Mouse (Mus musculus) testis, adult 2 months (tissue): ENCODE results near the gene Akt3. TPM values are rescaled to one million over a fixed set of nuclear protein-coding genes. Genes with fewer than 3 reads are reported as not detected.

Source experiments
- H3K27ac ChIP-seq: fragments of 200-500 bp; 2 replicates; pipeline ENCODE4 v1.5.1; 2012; ENCODE audit warnings: low read depth, low read length; ENCODE audit not compliant: control insufficient read depth, insufficient read depth
- H3K27me3 ChIP-seq: fragments of 200-500 bp; 2 replicates; pipeline ENCODE4 v1.6.1; 2012; ENCODE audit warnings: mild to moderate bottlenecking, low read length, moderate library complexity; ENCODE audit not compliant: control insufficient read depth, insufficient read depth
- H3K36me3 ChIP-seq: fragments of 200-500 bp; 2 replicates; pipeline ENCODE4 v1.6.1; 2012; ENCODE audit warnings: mild to moderate bottlenecking, low read length; ENCODE audit not compliant: control insufficient read depth, insufficient read depth
- H3K4me1 ChIP-seq: fragments of 200-500 bp; 2 replicates; pipeline ENCODE4 v1.6.1; 2012; ENCODE audit warnings: low read length; ENCODE audit not compliant: control insufficient read depth, insufficient read depth
- H3K4me3 ChIP-seq: fragments of 200-500 bp; 2 replicates; pipeline ENCODE4 v1.5.1; 2012; ENCODE audit warnings: low read depth, mild to moderate bottlenecking, low read length, moderate library complexity, mixed read lengths; ENCODE audit not compliant: control insufficient read depth
- CTCF ChIP-seq: fragments of 200-500 bp; IDR thresholded peaks from 2 replicates; pipeline ENCODE4 v1.5.1; 2012; ENCODE audit warnings: low read depth, mild to moderate bottlenecking, inconsistent platforms, low read length, moderate library complexity; ENCODE audit not compliant: control insufficient read depth, insufficient read depth, insufficient replicate concordance
- POLR2A ChIP-seq: fragments of 200-500 bp; IDR thresholded peaks from 2 replicates; pipeline ENCODE4 v1.6.1; 2012; ENCODE audit warnings: low read depth, mild to moderate bottlenecking, inconsistent platforms, low read length, moderate library complexity; ENCODE audit not compliant: control insufficient read depth
- polyA plus RNA-seq: library from polyadenylated mRNA; depleted of rRNA; stranded (reverse); fragments of >200 nt; gene quantifications from 2 replicates; pipeline ENCODE4 v1.2.3, GENCODE M21; 2012

Gene Akt3
- polyA plus RNA-seq, 1 experiment: 6.2 TPM

GRCm38 (mm10) chr1:176997711-176998689 lies 260.0 kb downstream of the Akt3 start:
- H3K27ac ChIP-seq: no peak overlapping the region
- H3K4me3 ChIP-seq: peak overlapping the region; percentile 55
- H3K27me3 ChIP-seq: no peaks in the 10 kb centered on the region
- H3K4me1 ChIP-seq: peaks cover 7% of the 10 kb centered on the region; the same call in 1 of the 2 replicates
- TF ChIP-seq CTCF (no peak), POLR2A (no peak)
- no peaks in the 10 kb centered on the region for H3K36me3 ChIP-seq

DNA sequence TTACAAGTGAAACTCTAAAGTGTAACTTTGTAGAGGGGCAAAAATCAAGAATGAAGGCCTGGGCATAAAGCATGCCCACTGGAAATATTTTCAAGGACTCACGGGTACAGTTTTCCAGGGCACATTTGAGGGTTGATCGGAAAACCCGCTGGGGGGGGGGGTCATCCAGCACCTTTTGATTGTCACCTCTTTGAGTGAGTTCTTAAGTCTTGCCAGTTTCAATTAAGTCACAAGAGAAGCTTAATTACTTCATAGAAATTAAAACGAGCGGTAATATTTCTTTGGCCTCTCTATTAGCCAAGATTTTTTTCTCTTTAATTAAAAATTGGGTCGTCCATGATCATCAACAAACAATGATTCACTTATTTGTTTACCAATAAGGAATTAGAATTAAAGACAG lies 260.7 kb downstream of the Akt3 start:
- Histone ChIP-seq H3K4me3 (no peak overlapping the region), H3K4me1 (peaks cover 7% of the 10 kb centered on the region; the same call in 1 of the 2 replicates), H3K36me3 (no peaks in the 10 kb centered on the region), H3K27me3 (no peaks in the 10 kb centered on the region), H3K27ac (no peak overlapping the region)
- TF ChIP-seq CTCF: no peak
- TF ChIP-seq POLR2A: no peak

DNA sequence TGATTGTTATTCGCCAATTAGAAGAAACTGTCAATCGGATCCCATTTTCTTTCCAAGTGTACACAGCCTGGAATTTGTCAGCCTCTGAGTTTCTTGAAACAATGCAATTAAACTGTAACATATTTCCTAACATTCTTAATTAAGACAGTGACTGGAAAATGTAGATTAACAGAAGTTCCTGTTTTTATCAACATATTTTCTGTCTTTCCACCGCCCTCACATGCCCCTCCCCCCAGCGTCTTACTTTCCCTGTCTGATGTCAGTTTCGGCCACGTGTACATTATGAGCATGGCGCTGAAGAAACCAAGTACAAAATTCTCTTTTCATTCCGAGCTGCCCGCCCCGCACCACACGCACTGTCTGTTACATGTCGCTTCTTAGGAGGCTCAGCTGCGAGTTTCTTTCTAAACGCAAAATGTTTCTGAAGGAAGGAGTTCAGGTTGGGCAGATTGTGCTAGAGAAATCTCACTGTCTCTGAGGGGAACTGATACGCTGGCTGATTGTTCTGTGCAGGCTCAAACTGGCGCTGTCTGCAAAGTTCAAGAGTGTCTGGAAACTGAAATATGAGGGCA lies 261.3 kb downstream of the Akt3 start:
- Histone ChIP-seq H3K4me1 (peaks cover 7% of the 10 kb centered on the region; the same call in 1 of the 2 replicates), H3K27ac (no peak overlapping the region), H3K27me3 (no peaks in the 10 kb centered on the region), H3K4me3 (no peak overlapping the region), H3K36me3 (no peaks in the 10 kb centered on the region)
- TF ChIP-seq POLR2A (no peak), CTCF (no peak)

GRCm38 (mm10) chr1:176996166-176996565 lies 261.8 kb downstream of the Akt3 start:
- H3K27me3 ChIP-seq: no peaks in the 10 kb centered on the region
- no peaks in the 10 kb centered on the region for H3K36me3 ChIP-seq
- TF ChIP-seq POLR2A: no peak
- TF ChIP-seq CTCF: no peak
- no peak overlapping the region for H3K4me3 ChIP-seq
- no peak overlapping the region for H3K27ac ChIP-seq
- H3K4me1 ChIP-seq: peaks cover 7% of the 10 kb centered on the region; the same call in 1 of the 2 replicates

DNA sequence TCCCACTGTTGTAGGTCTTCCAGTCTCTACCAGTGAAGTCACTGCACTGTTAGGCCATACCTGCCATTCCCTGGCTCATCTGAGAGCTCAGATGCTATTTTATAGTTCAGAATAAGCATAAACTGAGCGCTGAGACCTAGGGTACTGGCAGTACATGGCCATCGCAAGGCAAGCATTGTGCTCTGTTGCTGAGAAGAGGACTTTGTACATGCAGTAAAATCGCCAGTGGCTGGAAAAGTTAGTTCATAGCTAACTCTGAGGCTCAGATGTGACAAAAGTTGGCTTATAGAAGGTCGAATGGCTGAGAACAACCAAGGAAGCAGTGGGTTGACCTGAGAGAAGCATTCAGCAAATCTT lies 262.6 kb downstream of the Akt3 start:
- no peak overlapping the region for H3K4me3 ChIP-seq
- no peaks in the 10 kb centered on the region for H3K36me3 ChIP-seq
- peaks cover 7% of the 10 kb centered on the region; the same call in 1 of the 2 replicates for H3K4me1 ChIP-seq
- no peak overlapping the region for H3K27ac ChIP-seq
- no peaks in the 10 kb centered on the region for H3K27me3 ChIP-seq
- TF ChIP-seq POLR2A (no peak), CTCF (no peak)

DNA sequence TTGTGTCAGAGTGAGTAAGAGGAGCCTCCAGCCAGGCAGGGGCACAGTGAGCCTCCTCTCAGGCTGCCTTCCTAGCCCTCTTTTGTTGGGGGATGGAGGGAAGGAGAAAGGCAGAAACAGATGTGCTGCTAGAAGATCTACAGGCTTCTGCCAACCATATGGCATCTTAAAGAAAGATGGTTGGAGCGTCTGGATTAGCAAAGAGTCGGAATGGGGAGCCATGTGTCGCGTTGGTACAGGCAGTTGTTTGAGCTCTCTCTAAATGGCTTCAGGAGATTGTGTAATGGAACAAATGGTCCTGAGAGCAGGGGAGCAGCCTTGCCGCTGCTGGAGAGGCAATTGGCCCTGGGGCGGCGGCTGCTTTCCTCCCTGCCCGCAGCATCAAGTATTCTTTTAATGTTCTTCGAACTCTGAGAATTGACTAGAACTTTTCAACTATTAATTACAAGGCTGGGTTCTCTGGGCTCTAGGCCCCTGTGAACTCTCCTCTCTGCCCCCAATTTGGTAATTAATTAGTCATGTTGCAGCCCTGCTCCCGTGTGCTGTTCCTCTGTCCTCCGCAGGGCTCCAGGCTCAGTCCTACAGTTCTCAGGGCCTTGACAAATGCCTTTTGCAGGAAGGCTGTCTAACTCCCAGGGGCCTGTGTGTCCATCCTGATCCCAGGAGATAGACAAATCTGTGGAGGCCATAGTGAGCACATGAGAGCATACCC lies 263.1 kb downstream of the Akt3 start:
- Histone ChIP-seq H3K4me1 (peaks cover 7% of the 10 kb centered on the region; the same call in 1 of the 2 replicates), H3K27me3 (no peaks in the 10 kb centered on the region), H3K36me3 (no peaks in the 10 kb centered on the region), H3K27ac (no peak overlapping the region), H3K4me3 (no peak overlapping the region)
- TF ChIP-seq CTCF: no peak
- no peak for TF ChIP-seq POLR2A

DNA sequence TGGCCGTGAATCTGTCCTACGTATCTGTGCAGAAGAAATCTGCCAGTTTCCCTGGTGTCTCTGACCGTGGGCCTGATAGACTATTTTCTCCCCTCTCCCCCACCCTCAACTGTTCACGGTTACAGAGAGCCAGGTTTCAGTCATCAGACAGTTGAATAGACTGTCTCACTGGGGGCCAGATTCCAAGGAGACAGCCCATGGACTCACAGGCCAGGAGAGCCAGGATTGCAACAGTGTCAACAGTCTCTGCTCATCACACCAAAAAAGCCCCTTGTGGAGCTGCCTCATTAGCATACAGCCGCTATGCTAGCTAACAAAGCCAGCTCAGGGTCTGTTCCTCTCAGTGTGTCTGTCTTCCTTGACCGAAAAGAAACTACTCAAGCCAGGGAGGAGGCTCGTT lies 263.9 kb downstream of the Akt3 start:
- Histone ChIP-seq H3K4me1 (peaks cover 7% of the 10 kb centered on the region; the same call in 1 of the 2 replicates), H3K4me3 (no peak overlapping the region), H3K27me3 (no peaks in the 10 kb centered on the region), H3K36me3 (no peaks in the 10 kb centered on the region), H3K27ac (no peak overlapping the region)
- TF ChIP-seq POLR2A: no peak
- no peak for TF ChIP-seq CTCF
